Mouse (Mus musculus) frontal cortex, adult 2 months (tissue): ENCODE data around the gene Ccdc158. TPM values are rescaled to one million over a fixed set of nuclear protein-coding genes. Genes with fewer than 3 reads are reported as not detected.

Source experiments
- DNase-seq, 2 experiments: peaks; one replicate each; pipeline ENCODE4 v3.0.0; 2022; ENCODE audit warnings: low spot score in 1 of 2; ENCODE audit errors: extremely low spot score in 1 of 2
- polyA plus RNA-seq: library from polyadenylated mRNA; depleted of rRNA; stranded (reverse); fragments of >200 nt; gene quantifications from 2 replicates; pipeline ENCODE4 v1.2.3, GENCODE M21; 2012

Gene Ccdc158
- polyA plus RNA-seq, 1 experiment: 0.66 TPM

GRCm38 (mm10) chr5:92688569-92688968 lies 13.5 kb upstream of the Ccdc158 start:
- no peak for DNase-seq

- DNase-seq: no peak
Observed at GRCm38 (mm10) chr5:92688124-92688523, 13.1 kb upstream of the Ccdc158 start.

GRCm38 (mm10) chr5:92684715-92685460 lies 9.8 kb upstream of the Ccdc158 start:
- DNase-seq: no peak

GRCm38 (mm10) chr5:92683871-92684475 lies 8.9 kb upstream of the Ccdc158 start:
- no peak for DNase-seq

- DNase-seq: no peak
Observed at GRCm38 (mm10) chr5:92683351-92683807, 8.3 kb upstream of the Ccdc158 start, which contains the start of gene Shroom3. Gene Shroom3 (plus strand): TSS chr5:92683435.

GRCm38 (mm10) chr5:92682621-92683348 lies 7.7 kb upstream of the Ccdc158 start:
- DNase-seq: no peak

- DNase-seq: no peak
Observed at GRCm38 (mm10) chr5:92681861-92682260, 6.8 kb upstream of the Ccdc158 start.

- peak in 1 of 2 experiments; percentile 82 for DNase-seq
Observed at GRCm38 (mm10) chr5:92679441-92679840, 4.4 kb upstream of the Ccdc158 start.

GRCm38 (mm10) chr5:92675574-92675920 lies 476 bp upstream of the Ccdc158 start:
- DNase-seq: no peak

- DNase-seq: no peak
Observed at GRCm38 (mm10) chr5:92666860-92667259, 8.2 kb downstream of the Ccdc158 start.

GRCm38 (mm10) chr5:92664321-92664720 lies 10.8 kb downstream of the Ccdc158 start:
- DNase-seq: no peak

GRCm38 (mm10) chr5:92656256-92656655 lies 18.8 kb downstream of the Ccdc158 start:
- DNase-seq: peak; percentile 56 to 91

- no peak for DNase-seq
Observed at GRCm38 (mm10) chr5:92640861-92641260, 34.2 kb downstream of the Ccdc158 start.

- no peak for DNase-seq
Observed at GRCm38 (mm10) chr5:92635891-92636290, 39.2 kb downstream of the Ccdc158 start.

- no peak for DNase-seq
Observed at GRCm38 (mm10) chr5:92634916-92635315, 40.2 kb downstream of the Ccdc158 start.

GRCm38 (mm10) chr5:92633526-92633925 lies 41.5 kb downstream of the Ccdc158 start:
- DNase-seq: no peak

GRCm38 (mm10) chr5:92627896-92628295 lies 47.2 kb downstream of the Ccdc158 start:
- no peak for DNase-seq

- DNase-seq: no peak
Observed at GRCm38 (mm10) chr5:92621883-92622282, 53.2 kb downstream of the Ccdc158 start.

- DNase-seq: no peak
Observed at GRCm38 (mm10) chr5:92612756-92613155, 62.3 kb downstream of the Ccdc158 start.

GRCm38 (mm10) chr5:92607492-92608229 lies 67.4 kb downstream of the Ccdc158 start:
- DNase-seq: no peak
